Mouse (Mus musculus) megakaryocyte, embryonic 14.5 days (primary cell): ENCODE results near the gene Cmtr1. TPM values are rescaled to one million over a fixed set of nuclear protein-coding genes. Genes with fewer than 3 reads are reported as not detected.

Source experiments
- H3K27me3 ChIP-seq: replicated peaks from 2 replicates; pipeline ENCODE3; 2012; ENCODE audit warnings: inconsistent platforms
- H3K36me3 ChIP-seq: replicated peaks from 2 replicates; pipeline ENCODE3; 2012; ENCODE audit warnings: low read length, inconsistent platforms, mixed read lengths
- H3K4me1 ChIP-seq: 2 replicates; pipeline ENCODE4 v1.6.1; 2012; ENCODE audit warnings: inconsistent platforms
- H3K4me3 ChIP-seq: replicated peaks from 2 replicates; pipeline ENCODE3; 2012; ENCODE audit warnings: moderate library complexity, mild to moderate bottlenecking, inconsistent platforms
- H3K9me3 ChIP-seq: 2 replicates; pipeline ENCODE4 v1.6.1; 2012; ENCODE audit warnings: inconsistent platforms
- FLI1 ChIP-seq: IDR thresholded peaks from 2 replicates; pipeline ENCODE4 v1.6.1; 2012; ENCODE audit warnings: low read length, inconsistent platforms, mixed read lengths
- GATA1 ChIP-seq: IDR thresholded peaks from 3 replicates; pipeline ENCODE4 v1.6.1; 2012; ENCODE audit warnings: mixed read lengths, low read length, inconsistent platforms, borderline replicate concordance
- polyA plus RNA-seq: library from polyadenylated mRNA; stranded (reverse); fragments of >175 nt; gene quantifications from 2 replicates; pipeline ENCODE4 v1.2.3, GENCODE M21; 2012; ENCODE audit warnings: low replicate concordance; ENCODE audit not compliant: insufficient read depth

Gene Cmtr1
- polyA plus RNA-seq, 1 experiment: 22.3 TPM

GRCm38 (mm10) chr17:29698421-29698820 is 38.0 kb downstream of the Cmtr1 start:
- no peak for TF ChIP-seq GATA1
- no peak for TF ChIP-seq FLI1
- Histone ChIP-seq H3K27me3 (no peaks in the 10 kb centered on the region), H3K4me1 (peaks cover 30% of the 10 kb centered on the region), H3K4me3 (no peak overlapping the region), H3K36me3 (peaks cover 99% of the 10 kb centered on the region), H3K9me3 (no peaks in the 10 kb centered on the region)

- Histone ChIP-seq H3K9me3 (no peaks in the 10 kb centered on the region), H3K27me3 (no peaks in the 10 kb centered on the region), H3K4me3 (no peak overlapping the region), H3K36me3 (peaks cover 99% of the 10 kb centered on the region), H3K4me1 (peaks cover 41% of the 10 kb centered on the region)
- TF ChIP-seq FLI1: no peak
These were observed 40.2 kb downstream of the Cmtr1 start for GRCm38 (mm10) chr17:29700573-29700972.

GRCm38 (mm10) chr17:29702938-29703710 is 42.7 kb downstream of the Cmtr1 start:
- no peak for TF ChIP-seq GATA1
- no peak for TF ChIP-seq FLI1
- peaks cover 50% of the 10 kb centered on the region for H3K4me1 ChIP-seq
- peaks cover 100% of the 10 kb centered on the region for H3K36me3 ChIP-seq
- H3K9me3 ChIP-seq: no peaks in the 10 kb centered on the region
- H3K4me3 ChIP-seq: no peak overlapping the region
- no peaks in the 10 kb centered on the region for H3K27me3 ChIP-seq

- peaks cover 63% of the 10 kb centered on the region for H3K4me1 ChIP-seq
- H3K9me3 ChIP-seq: no peaks in the 10 kb centered on the region
- no peak for TF ChIP-seq GATA1
- TF ChIP-seq FLI1: no peak
- H3K4me3 ChIP-seq: no peak overlapping the region
- H3K36me3 ChIP-seq: peaks cover 93% of the 10 kb centered on the region
- H3K27me3 ChIP-seq: no peaks in the 10 kb centered on the region
These were observed 44.4 kb downstream of the Cmtr1 start for GRCm38 (mm10) chr17:29704781-29705180.

GRCm38 (mm10) chr17:29705881-29706280 is 45.5 kb downstream of the Cmtr1 start:
- Histone ChIP-seq H3K27me3 (no peaks in the 10 kb centered on the region), H3K9me3 (no peaks in the 10 kb centered on the region), H3K36me3 (peaks cover 93% of the 10 kb centered on the region), H3K4me3 (no peak overlapping the region), H3K4me1 (peaks cover 74% of the 10 kb centered on the region)
- TF ChIP-seq FLI1 (no peak), GATA1 (no peak)

- peaks cover 74% of the 10 kb centered on the region for H3K4me1 ChIP-seq
- no peaks in the 10 kb centered on the region for H3K27me3 ChIP-seq
- peaks cover 91% of the 10 kb centered on the region for H3K36me3 ChIP-seq
- no peak overlapping the region for H3K4me3 ChIP-seq
- TF ChIP-seq FLI1 (no peak), GATA1 (no peak)
- no peaks in the 10 kb centered on the region for H3K9me3 ChIP-seq
These were observed 46.7 kb downstream of the Cmtr1 start for GRCm38 (mm10) chr17:29706981-29707545.

- Histone ChIP-seq H3K4me1 (peaks cover 57% of the 10 kb centered on the region), H3K36me3 (peaks cover 79% of the 10 kb centered on the region)
These were observed 48.4 kb downstream of the Cmtr1 start for GRCm38 (mm10) chr17:29708783-29709182.

GRCm38 (mm10) chr17:29710562-29711044 is 50.2 kb downstream of the Cmtr1 start:
- H3K4me1 ChIP-seq: peaks cover 46% of the 10 kb centered on the region
- H3K4me3 ChIP-seq: no peak overlapping the region
- TF ChIP-seq FLI1 (no peak), GATA1 (no peak)
- H3K27me3 ChIP-seq: no peaks in the 10 kb centered on the region
- peaks cover 72% of the 10 kb centered on the region for H3K36me3 ChIP-seq
- H3K9me3 ChIP-seq: no peaks in the 10 kb centered on the region

More at GRCm38 (mm10) chr17:29708783-29709182, 48.4 kb downstream of the Cmtr1 start:
- Histone ChIP-seq H3K4me3 (no peak overlapping the region), H3K9me3 (no peaks in the 10 kb centered on the region), H3K27me3 (no peaks in the 10 kb centered on the region)
- TF ChIP-seq GATA1 (no peak), FLI1 (no peak)

- Histone ChIP-seq H3K27me3 (no peaks in the 10 kb centered on the region), H3K9me3 (no peaks in the 10 kb centered on the region), H3K4me1 (peaks cover 52% of the 10 kb centered on the region), H3K36me3 (peaks cover 65% of the 10 kb centered on the region), H3K4me3 (no peak overlapping the region)
- no peak for TF ChIP-seq FLI1
- no peak for TF ChIP-seq GATA1
These were observed 50.8 kb downstream of the Cmtr1 start for GRCm38 (mm10) chr17:29711076-29711744.
